Mouse (Mus musculus): ENCODE measurements at regions not wholly inside any gene's neighbourhood (a gene's known extent, or its start where the extent isn't known, plus 50 kb on each side); places are given as distances from the start of the nearest gene placed in this dataset.

- DNase-seq (ENCODE audit: low read depth, low spot score) = no peak
Measured at GRCm38 (mm10) chr12:68879425-68879824, 279.6 kb downstream of the Rps29 start.

- peak; percentile 67 for DNase-seq (ENCODE audit: low read depth, low spot score)
Measured at GRCm38 (mm10) chr12:68871259-68871658, 287.7 kb downstream of the Rps29 start.

GRCm38 (mm10) chr12:68862991-68863356, 296.0 kb downstream of the Rps29 start:
- no peak for DNase-seq (ENCODE audit: low read depth, low spot score)

GRCm38 (mm10) chr12:68862313-68862990, 296.5 kb downstream of the Rps29 start:
- peak; percentile 63 for DNase-seq (ENCODE audit: low read depth, low spot score)

- DNase-seq (ENCODE audit: low read depth, low spot score) = peak; percentile 13
Measured at GRCm38 (mm10) chr12:68860332-68860731, 298.7 kb downstream of the Rps29 start.

- DNase-seq (ENCODE audit: low read depth, low spot score) = no peak
Measured at GRCm38 (mm10) chr12:68849616-68850140, 309.3 kb downstream of the Rps29 start.

GRCm38 (mm10) chr12:68840815-68841214, 318.2 kb downstream of the Rps29 start:
- no peak for DNase-seq (ENCODE audit: low read depth, low spot score)

GRCm38 (mm10) chr12:68840156-68840555, 318.8 kb downstream of the Rps29 start:
- no peak for DNase-seq (ENCODE audit: low read depth, low spot score)

- DNase-seq (ENCODE audit: low read depth, low spot score) = peak; percentile 69
Measured at GRCm38 (mm10) chr12:68836023-68836422, 323.0 kb downstream of the Rps29 start.

- DNase-seq (ENCODE audit: low read depth, low spot score) = no peak
Measured at GRCm38 (mm10) chr12:68833914-68834313, 325.1 kb downstream of the Rps29 start.

- no peak for DNase-seq (ENCODE audit: low read depth, low spot score)
Measured at GRCm38 (mm10) chr12:68829404-68829803, 329.6 kb downstream of the Rps29 start.

- no peak for DNase-seq (ENCODE audit: low read depth, low spot score)
Measured at GRCm38 (mm10) chr12:68827549-68828249, 331.3 kb downstream of the Rps29 start.

GRCm38 (mm10) chr12:68794396-68794795, 364.6 kb downstream of the Rps29 start:
- no peak for DNase-seq (ENCODE audit: low read depth, low spot score)

- DNase-seq (ENCODE audit: low read depth, low spot score) = no peak
Measured at GRCm38 (mm10) chr12:68783636-68784035, 375.4 kb downstream of the Rps29 start.

- DNase-seq (ENCODE audit: low read depth, low spot score) = no peak
Measured at GRCm38 (mm10) chr12:68775503-68775902, 383.5 kb downstream of the Rps29 start.

- no peak for DNase-seq (ENCODE audit: low read depth, low spot score)
Measured at GRCm38 (mm10) chr12:68774800-68775199, 384.2 kb downstream of the Rps29 start.

GRCm38 (mm10) chr12:68758263-68759020, 400.5 kb downstream of the Rps29 start:
- DNase-seq (ENCODE audit: low read depth, low spot score) = no peak

- no peak for DNase-seq (ENCODE audit: low read depth, low spot score)
Measured at GRCm38 (mm10) chr12:68728882-68729281, 430.1 kb downstream of the Rps29 start.

GRCm38 (mm10) chr12:68718946-68719345, 440.0 kb downstream of the Rps29 start:
- DNase-seq (ENCODE audit: low read depth, low spot score) = no peak

- DNase-seq (ENCODE audit: low read depth, low spot score) = no peak
Measured at GRCm38 (mm10) chr12:68694275-68695267, 464.4 kb downstream of the Rps29 start.

- DNase-seq (ENCODE audit: low read depth, low spot score) = no peak
Measured at GRCm38 (mm10) chr12:68688262-68688661, 470.7 kb downstream of the Rps29 start.

Measured in A20 (cell line).